Mouse (Mus musculus) bone marrow macrophage, adult 2 months (primary cell): ENCODE measurements around the gene Rnase1.

Experiments
- CTCF ChIP-seq: IDR thresholded peaks from 2 replicates; pipeline ENCODE4 v1.5.1; 2012; ENCODE audit warnings: low read depth, mild to moderate bottlenecking, low read length, moderate library complexity
- POLR2A ChIP-seq: IDR thresholded peaks from 2 replicates; pipeline ENCODE4 v1.6.1; 2012; ENCODE audit warnings: mild to moderate bottlenecking, low read depth, low read length, borderline replicate concordance

DNA sequence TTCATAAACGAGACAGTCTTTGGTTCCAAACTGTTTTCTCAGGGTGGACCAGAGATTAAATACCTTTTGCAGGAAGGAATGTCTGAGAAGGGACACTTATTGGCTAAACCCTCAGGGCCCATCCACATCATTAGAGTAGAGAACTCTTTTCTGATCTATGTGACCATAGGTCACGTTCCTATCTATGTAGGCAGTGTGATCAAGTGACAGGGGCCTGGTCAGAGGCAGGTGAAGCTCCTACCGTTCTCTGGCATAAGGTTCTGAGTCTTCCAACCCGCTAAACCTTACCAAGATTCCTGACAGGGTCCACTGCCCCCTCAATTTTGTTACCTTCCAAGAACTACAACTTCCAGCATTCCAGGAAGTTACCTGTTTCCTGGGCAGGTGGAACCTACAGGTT, 4.5 kb downstream of the Rnase1 start:
- TF ChIP-seq CTCF (no peak), POLR2A (no peak)
